Mouse (Mus musculus): ENCODE measurements around the gene Tiam1. TPM values are rescaled to one million over a fixed set of nuclear protein-coding genes. Genes with fewer than 3 reads are reported as not detected.
A peak's percentile ranks its signal among the peaks of the same experiment; 100 is the strongest.

The Tiam1 gene
- polyA plus RNA-seq (2016; fragmentation: Nextera tagmentation; extraction: Ambion mirVana) = 24.7 and 31.5 TPM in 2 replicates

- no peaks in the 10 kb centered on the region for H3K36me3 ChIP-seq (replicated peaks)
- H3K4me1 ChIP-seq = peaks cover 36% of the 10 kb centered on the region
- H3K27me3 ChIP-seq = no peaks in the 10 kb centered on the region
- ATAC-seq (ENCODE audit: low FRiP score) = peak; percentile 98
- H3K27ac ChIP-seq = peak within 1 kb of the TSS; percentile 93
- H3K9me3 ChIP-seq = no peaks in the 10 kb centered on the region
- WGBS = under 1% methylated on average over 64 of the region's 64 CpGs
- peak within 1 kb of the TSS; percentile 84 for H3K9ac ChIP-seq
- H3K4me2 ChIP-seq = peak within 1 kb of the TSS; percentile 90
- H3K4me3 ChIP-seq (replicated peaks) = peak within 1 kb of the TSS; percentile 72
These were observed at the start of gene Tiam1 for GRCm38 (mm10) chr16:90143760-90144516. Gene Tiam1, minus strand, starts transcription at chr16:90143769.

- no peaks in the 10 kb centered on the region for H3K4me1 ChIP-seq
- H3K9me3 ChIP-seq = no peaks in the 10 kb centered on the region
- 81% methylated on average over 6 of the region's 6 CpGs for WGBS
- no peaks in the 10 kb centered on the region for H3K36me3 ChIP-seq (replicated peaks)
- no peak overlapping the region for H3K27ac ChIP-seq
- no peak overlapping the region for H3K4me3 ChIP-seq (replicated peaks)
- H3K4me2 ChIP-seq = no peak overlapping the region
- no peaks in the 10 kb centered on the region for H3K27me3 ChIP-seq
- no peak for ATAC-seq (ENCODE audit: low FRiP score)
- H3K9ac ChIP-seq = no peak overlapping the region
These were observed 47.7 kb upstream of the Tiam1 start for GRCm38 (mm10) chr16:90191289-90191688.

GRCm38 (mm10) chr16:90187453-90187852 lies 43.9 kb upstream of the Tiam1 start:
- Histone ChIP-seq H3K9ac (no peak overlapping the region), H3K4me3 (replicated peaks) (no peak overlapping the region), H3K27me3 (peaks cover 3% of the 10 kb centered on the region; the same call in 1 of the 2 replicates), H3K9me3 (no peaks in the 10 kb centered on the region), H3K27ac (no peak overlapping the region), H3K36me3 (replicated peaks) (no peaks in the 10 kb centered on the region), H3K4me2 (no peak overlapping the region), H3K4me1 (no peaks in the 10 kb centered on the region)
- WGBS = 41% methylated on average over 13 of the region's 13 CpGs
- ATAC-seq (ENCODE audit: low FRiP score) = no peak

GRCm38 (mm10) chr16:90185928-90186588 lies 42.5 kb upstream of the Tiam1 start:
- no peak overlapping the region for H3K4me2 ChIP-seq
- WGBS = 40% methylated on average over 8 of the region's 8 CpGs
- no peaks in the 10 kb centered on the region for H3K36me3 ChIP-seq (replicated peaks)
- ATAC-seq (ENCODE audit: low FRiP score) = peak; percentile 69; the same call in 1 of the 2 replicates
- no peaks in the 10 kb centered on the region for H3K4me1 ChIP-seq
- H3K9me3 ChIP-seq = no peaks in the 10 kb centered on the region
- H3K27me3 ChIP-seq = peaks cover 3% of the 10 kb centered on the region; the same call in 1 of the 2 replicates
- H3K4me3 ChIP-seq (replicated peaks) = no peak overlapping the region
- H3K27ac ChIP-seq = no peak overlapping the region
- no peak overlapping the region for H3K9ac ChIP-seq

GRCm38 (mm10) chr16:90184135-90184534 lies 40.6 kb upstream of the Tiam1 start:
- Histone ChIP-seq H3K4me3 (replicated peaks) (no peak overlapping the region), H3K9me3 (no peaks in the 10 kb centered on the region), H3K9ac (no peak overlapping the region), H3K36me3 (replicated peaks) (no peaks in the 10 kb centered on the region), H3K4me1 (no peaks in the 10 kb centered on the region), H3K27me3 (peaks cover 3% of the 10 kb centered on the region; the same call in 1 of the 2 replicates), H3K4me2 (no peak overlapping the region), H3K27ac (no peak overlapping the region)
- no peak for ATAC-seq (ENCODE audit: low FRiP score)
- 83% methylated on average over 6 of the region's 6 CpGs for WGBS

- Histone ChIP-seq H3K4me3 (replicated peaks) (no peak overlapping the region), H3K4me1 (peaks cover 3% of the 10 kb centered on the region), H3K9ac (no peak overlapping the region), H3K4me2 (no peak overlapping the region), H3K27ac (no peak overlapping the region), H3K36me3 (replicated peaks) (no peaks in the 10 kb centered on the region), H3K27me3 (peaks cover 3% of the 10 kb centered on the region; the same call in 1 of the 2 replicates), H3K9me3 (no peaks in the 10 kb centered on the region)
- ATAC-seq (ENCODE audit: low FRiP score) = no peak
- WGBS = 90% methylated on average over 8 of the region's 8 CpGs
These were observed 38.1 kb upstream of the Tiam1 start for GRCm38 (mm10) chr16:90181673-90182072.

- H3K27me3 ChIP-seq = peaks cover 3% of the 10 kb centered on the region; the same call in 1 of the 2 replicates
- WGBS = 86% methylated on average over 6 of the region's 6 CpGs
- no peak overlapping the region for H3K9ac ChIP-seq
- no peak overlapping the region for H3K4me2 ChIP-seq
- peaks cover 9% of the 10 kb centered on the region for H3K4me1 ChIP-seq
- no peak overlapping the region for H3K27ac ChIP-seq
- no peak for ATAC-seq (ENCODE audit: low FRiP score)
- H3K4me3 ChIP-seq (replicated peaks) = no peak overlapping the region
- no peaks in the 10 kb centered on the region for H3K36me3 ChIP-seq (replicated peaks)
- no peaks in the 10 kb centered on the region for H3K9me3 ChIP-seq
These were observed 37.4 kb upstream of the Tiam1 start for GRCm38 (mm10) chr16:90180975-90181374.

GRCm38 (mm10) chr16:90179892-90180291 lies 36.3 kb upstream of the Tiam1 start:
- 85% methylated on average over 5 of the region's 5 CpGs for WGBS
- Histone ChIP-seq H3K4me3 (replicated peaks) (no peak overlapping the region), H3K9ac (no peak overlapping the region), H3K36me3 (replicated peaks) (no peaks in the 10 kb centered on the region), H3K9me3 (no peaks in the 10 kb centered on the region), H3K27ac (no peak overlapping the region), H3K4me2 (no peak overlapping the region), H3K27me3 (peaks cover 3% of the 10 kb centered on the region; the same call in 1 of the 2 replicates), H3K4me1 (peaks cover 9% of the 10 kb centered on the region)
- ATAC-seq (ENCODE audit: low FRiP score) = no peak

GRCm38 (mm10) chr16:90178404-90178803 lies 34.8 kb upstream of the Tiam1 start:
- H3K4me3 ChIP-seq (replicated peaks) = no peak overlapping the region
- no peak for ATAC-seq (ENCODE audit: low FRiP score)
- no peak overlapping the region for H3K27ac ChIP-seq
- H3K27me3 ChIP-seq = peaks cover 3% of the 10 kb centered on the region; the same call in 1 of the 2 replicates
- no peak overlapping the region for H3K9ac ChIP-seq
- 92% methylated on average over 3 of the region's 3 CpGs for WGBS
- H3K9me3 ChIP-seq = no peaks in the 10 kb centered on the region
- no peaks in the 10 kb centered on the region for H3K36me3 ChIP-seq (replicated peaks)
- H3K4me2 ChIP-seq = no peak overlapping the region
- peaks cover 9% of the 10 kb centered on the region for H3K4me1 ChIP-seq

GRCm38 (mm10) chr16:90177425-90177824 lies 33.9 kb upstream of the Tiam1 start:
- no peak overlapping the region for H3K27ac ChIP-seq
- no peak for ATAC-seq (ENCODE audit: low FRiP score)
- no peaks in the 10 kb centered on the region for H3K36me3 ChIP-seq (replicated peaks)
- H3K27me3 ChIP-seq = no peaks in the 10 kb centered on the region; the same call in 1 of the 2 replicates
- H3K4me1 ChIP-seq = peaks cover 9% of the 10 kb centered on the region
- H3K9me3 ChIP-seq = no peaks in the 10 kb centered on the region
- H3K9ac ChIP-seq = no peak overlapping the region
- H3K4me2 ChIP-seq = no peak overlapping the region
- WGBS = 80% methylated on average over 8 of the region's 8 CpGs
- H3K4me3 ChIP-seq (replicated peaks) = no peak overlapping the region

- no peak overlapping the region for H3K27ac ChIP-seq
- H3K9me3 ChIP-seq = no peaks in the 10 kb centered on the region
- no peaks in the 10 kb centered on the region; the same call in 1 of the 2 replicates for H3K27me3 ChIP-seq
- ATAC-seq (ENCODE audit: low FRiP score) = peak; percentile 65
- H3K9ac ChIP-seq = no peak overlapping the region
- 21% methylated on average over 10 of the region's 10 CpGs for WGBS
- H3K4me2 ChIP-seq = 0 out of 2 replicates have a peak overlapping the region, but pooled peaks have one; percentile 19
- no peak overlapping the region for H3K4me3 ChIP-seq (replicated peaks)
- no peaks in the 10 kb centered on the region for H3K36me3 ChIP-seq (replicated peaks)
- H3K4me1 ChIP-seq = peaks cover 10% of the 10 kb centered on the region
These were observed 32.9 kb upstream of the Tiam1 start for GRCm38 (mm10) chr16:90176472-90176871.

- Histone ChIP-seq H3K4me1 (peaks cover 8% of the 10 kb centered on the region), H3K9me3 (no peaks in the 10 kb centered on the region), H3K27me3 (0 out of 2 replicates have a peak, but pooled peaks cover 7% of the 10 kb centered on the region), H3K27ac (no peak overlapping the region), H3K36me3 (replicated peaks) (no peaks in the 10 kb centered on the region), H3K9ac (no peak overlapping the region), H3K4me3 (replicated peaks) (no peak overlapping the region), H3K4me2 (no peak overlapping the region)
- peak; percentile 72 for ATAC-seq (ENCODE audit: low FRiP score)
- 20% methylated on average over 8 of the region's 8 CpGs for WGBS
These were observed 27.8 kb upstream of the Tiam1 start for GRCm38 (mm10) chr16:90171416-90171815.

Measured in forebrain, embryonic 12.5 days (tissue).